Mouse (Mus musculus): Measurements from ENCODE around the gene Rdh5. TPM values are rescaled to one million over a fixed set of nuclear protein-coding genes. Genes with fewer than 3 reads are reported as not detected.

The Rdh5 gene
- polyA plus RNA-seq, 1 experiment from 2014 or later = 11.5 TPM

- no peaks in the 10 kb centered on the region for H3K9me3 ChIP-seq (ENCODE audit: control insufficient read depth, low read length)
- no peak for ATAC-seq (ENCODE audit: insufficient number of reproducible peaks, insufficient read depth, low FRiP score, low read depth)
- WGBS = 49% methylated on average over 7 of the region's 7 CpGs
- H3K4me1 ChIP-seq (ENCODE audit: control insufficient read depth in 2 of 2, insufficient read depth in 2 of 2, low read length in 2 of 2) = peaks cover 21 to 39% of the 10 kb centered on the region in 2 experiments
- peaks cover 22% of the 10 kb centered on the region for H3K27me3 ChIP-seq (ENCODE audit: control insufficient read depth, insufficient read depth, low read length)
- no peak overlapping the region for H3K27ac ChIP-seq (replicated peaks in 1 of 2; ENCODE audit: control insufficient read depth in 1 of 2, insufficient read depth in 1 of 2, low read depth in 2 of 2, low read length in 2 of 2)
- no peak overlapping the region for H3K9ac ChIP-seq (ENCODE audit: low read length)
- no peaks in the 10 kb centered on the region for H3K36me3 ChIP-seq (ENCODE audit: control insufficient read depth, insufficient read depth, low read length)
- no peak overlapping the region for H3K4me2 ChIP-seq (ENCODE audit: low read length)
- no peak overlapping the region for H3K4me3 ChIP-seq (ENCODE audit: control insufficient read depth in 1 of 2, insufficient read depth in 1 of 2, low read depth in 1 of 2, low read length in 2 of 2)
These were observed 7.1 kb upstream of the Rdh5 start for GRCm38 (mm10) chr10:128929638-128930378.

- H3K27me3 ChIP-seq (ENCODE audit: control insufficient read depth, insufficient read depth, low read length) = peaks cover 9% of the 10 kb centered on the region
- H3K4me3 ChIP-seq (ENCODE audit: control insufficient read depth in 1 of 2, insufficient read depth in 1 of 2, low read depth in 1 of 2, low read length in 2 of 2) = no peak overlapping the region
- H3K9me3 ChIP-seq (ENCODE audit: control insufficient read depth, low read length) = no peaks in the 10 kb centered on the region
- no peaks in the 10 kb centered on the region for H3K36me3 ChIP-seq (ENCODE audit: control insufficient read depth, insufficient read depth, low read length)
- no peak overlapping the region for H3K27ac ChIP-seq (replicated peaks in 1 of 2; ENCODE audit: control insufficient read depth in 1 of 2, insufficient read depth in 1 of 2, low read depth in 2 of 2, low read length in 2 of 2)
- whole genome bisulfite sequencing = 31% methylated on average over 4 of the region's 4 CpGs
- no peak overlapping the region for H3K4me2 ChIP-seq (ENCODE audit: low read length)
- no peak for ATAC-seq (ENCODE audit: insufficient number of reproducible peaks, insufficient read depth, low FRiP score, low read depth)
- peaks cover 17 to 35% of the 10 kb centered on the region in 2 experiments for H3K4me1 ChIP-seq (ENCODE audit: control insufficient read depth in 2 of 2, insufficient read depth in 2 of 2, low read length in 2 of 2)
- no peak overlapping the region for H3K9ac ChIP-seq (ENCODE audit: low read length)
These were observed 5.7 kb upstream of the Rdh5 start for GRCm38 (mm10) chr10:128928356-128928755.

GRCm38 (mm10) chr10:128923935-128924334, 1.2 kb upstream of the Rdh5 start, which contains the start of gene Bloc1s1:
TSS of gene Bloc1s1 (minus strand) at chr10:128924035.
- H3K4me1 ChIP-seq (ENCODE audit: control insufficient read depth in 2 of 2, insufficient read depth in 2 of 2, low read length in 2 of 2) = peaks cover 18 to 32% of the 10 kb centered on the region in 2 experiments
- H3K27me3 ChIP-seq (ENCODE audit: control insufficient read depth, insufficient read depth, low read length) = no peaks in the 10 kb centered on the region
- WGBS = 56% methylated on average over 9 of the region's 9 CpGs

GRCm38 (mm10) chr10:128923013-128923691, 464 bp upstream of the Rdh5 start:
- Histone ChIP-seq H3K9ac (ENCODE audit: low read length) (peak overlapping the region; percentile 86), H3K27ac (replicated peaks in 1 of 2; ENCODE audit: control insufficient read depth in 1 of 2, insufficient read depth in 1 of 2, low read depth in 2 of 2, low read length in 2 of 2) (peak overlapping the region; percentile 93 to 94), H3K36me3 (ENCODE audit: control insufficient read depth, insufficient read depth, low read length) (peaks cover 8% of the 10 kb centered on the region), H3K4me1 (ENCODE audit: control insufficient read depth in 2 of 2, insufficient read depth in 2 of 2, low read length in 2 of 2) (peaks cover 18 to 36% of the 10 kb centered on the region in 2 experiments), H3K9me3 (ENCODE audit: control insufficient read depth, low read length) (no peaks in the 10 kb centered on the region), H3K4me2 (ENCODE audit: low read length) (peak overlapping the region; percentile 85), H3K4me3 (ENCODE audit: control insufficient read depth in 1 of 2, insufficient read depth in 1 of 2, low read depth in 1 of 2, low read length in 2 of 2) (peak overlapping the region; percentile 83 to 93), H3K27me3 (ENCODE audit: control insufficient read depth, insufficient read depth, low read length) (no peaks in the 10 kb centered on the region)
- ATAC-seq (ENCODE audit: insufficient number of reproducible peaks, insufficient read depth, low FRiP score, low read depth) = peak; percentile 91
- WGBS = under 1% methylated on average over 41 of the region's 42 CpGs

More at GRCm38 (mm10) chr10:128923935-128924334, 1.2 kb upstream of the Rdh5 start, which contains the start of gene Bloc1s1:
- 0 out of 2 replicates have a peak, but pooled peaks cover 5% of the 10 kb centered on the region for H3K36me3 ChIP-seq (ENCODE audit: control insufficient read depth, insufficient read depth, low read length)
- H3K9ac ChIP-seq (ENCODE audit: low read length) = peak within 1 kb of the TSS; percentile 86
- H3K4me2 ChIP-seq (ENCODE audit: low read length) = peak within 1 kb of the TSS; percentile 85
- no peaks in the 10 kb centered on the region for H3K9me3 ChIP-seq (ENCODE audit: control insufficient read depth, low read length)
- peak within 1 kb of the TSS; percentile 93 to 94 for H3K27ac ChIP-seq (replicated peaks in 1 of 2; ENCODE audit: control insufficient read depth in 1 of 2, insufficient read depth in 1 of 2, low read depth in 2 of 2, low read length in 2 of 2)
- no peak for ATAC-seq (ENCODE audit: insufficient number of reproducible peaks, insufficient read depth, low FRiP score, low read depth)
- H3K4me3 ChIP-seq (ENCODE audit: control insufficient read depth in 1 of 2, insufficient read depth in 1 of 2, low read depth in 1 of 2, low read length in 2 of 2) = peak within 1 kb of the TSS; percentile 83 to 93

GRCm38 (mm10) chr10:128921883-128922821, 536 bp downstream of the Rdh5 start:
- Histone ChIP-seq H3K9me3 (ENCODE audit: control insufficient read depth, low read length) (no peaks in the 10 kb centered on the region), H3K27ac (replicated peaks in 1 of 2; ENCODE audit: control insufficient read depth in 1 of 2, insufficient read depth in 1 of 2, low read depth in 2 of 2, low read length in 2 of 2) (peak overlapping the region; percentile 49 to 93), H3K4me2 (ENCODE audit: low read length) (peak overlapping the region; percentile 85), H3K9ac (ENCODE audit: low read length) (peak overlapping the region; percentile 86), H3K4me3 (ENCODE audit: control insufficient read depth in 1 of 2, insufficient read depth in 1 of 2, low read depth in 1 of 2, low read length in 2 of 2) (peak overlapping the region; percentile 83 to 93), H3K4me1 (ENCODE audit: control insufficient read depth in 2 of 2, insufficient read depth in 2 of 2, low read length in 2 of 2) (peaks cover 18 to 37% of the 10 kb centered on the region in 2 experiments), H3K27me3 (ENCODE audit: control insufficient read depth, insufficient read depth, low read length) (no peaks in the 10 kb centered on the region), H3K36me3 (ENCODE audit: control insufficient read depth, insufficient read depth, low read length) (peaks cover 18% of the 10 kb centered on the region)
- WGBS = 60% methylated on average over 16 of the region's 16 CpGs
- ATAC-seq (ENCODE audit: insufficient number of reproducible peaks, insufficient read depth, low FRiP score, low read depth) = no peak

GRCm38 (mm10) chr10:128921251-128921650, 1.4 kb downstream of the Rdh5 start:
- H3K4me1 ChIP-seq (ENCODE audit: control insufficient read depth in 2 of 2, insufficient read depth in 2 of 2, low read length in 2 of 2) = peaks cover 18 to 37% of the 10 kb centered on the region in 2 experiments
- peaks cover 27% of the 10 kb centered on the region for H3K36me3 ChIP-seq (ENCODE audit: control insufficient read depth, insufficient read depth, low read length)
- no peak for ATAC-seq (ENCODE audit: insufficient number of reproducible peaks, insufficient read depth, low FRiP score, low read depth)
- no peak overlapping the region for H3K4me2 ChIP-seq (ENCODE audit: low read length)
- WGBS = 55% methylated on average over 1 of the region's 1 CpGs
- no peak overlapping the region for H3K4me3 ChIP-seq (ENCODE audit: control insufficient read depth in 1 of 2, insufficient read depth in 1 of 2, low read depth in 1 of 2, low read length in 2 of 2)
- H3K9me3 ChIP-seq (ENCODE audit: control insufficient read depth, low read length) = no peaks in the 10 kb centered on the region
- H3K9ac ChIP-seq (ENCODE audit: low read length) = no peak overlapping the region
- H3K27ac ChIP-seq (replicated peaks in 1 of 2; ENCODE audit: control insufficient read depth in 1 of 2, insufficient read depth in 1 of 2, low read depth in 2 of 2, low read length in 2 of 2) = peak overlapping the region in 1 of 2 experiments; percentile 31; a peak in 1 of 4 replicates
- no peaks in the 10 kb centered on the region for H3K27me3 ChIP-seq (ENCODE audit: control insufficient read depth, insufficient read depth, low read length)

GRCm38 (mm10) chr10:128920736-128921161, 1.9 kb downstream of the Rdh5 start:
- Histone ChIP-seq H3K4me3 (ENCODE audit: control insufficient read depth in 1 of 2, insufficient read depth in 1 of 2, low read depth in 1 of 2, low read length in 2 of 2) (no peak overlapping the region), H3K4me1 (ENCODE audit: control insufficient read depth in 2 of 2, insufficient read depth in 2 of 2, low read length in 2 of 2) (peaks cover 18 to 37% of the 10 kb centered on the region in 2 experiments), H3K9ac (ENCODE audit: low read length) (no peak overlapping the region), H3K27ac (replicated peaks in 1 of 2; ENCODE audit: control insufficient read depth in 1 of 2, insufficient read depth in 1 of 2, low read depth in 2 of 2, low read length in 2 of 2) (peak overlapping the region in 1 of 2 experiments; percentile 31; a peak in 3 of 4 replicates), H3K4me2 (ENCODE audit: low read length) (no peak overlapping the region), H3K36me3 (ENCODE audit: control insufficient read depth, insufficient read depth, low read length) (peaks cover 30% of the 10 kb centered on the region), H3K27me3 (ENCODE audit: control insufficient read depth, insufficient read depth, low read length) (no peaks in the 10 kb centered on the region), H3K9me3 (ENCODE audit: control insufficient read depth, low read length) (no peaks in the 10 kb centered on the region)
- WGBS = 59% methylated on average over 3 of the region's 3 CpGs
- ATAC-seq (ENCODE audit: insufficient number of reproducible peaks, insufficient read depth, low FRiP score, low read depth) = no peak
